Mouse (Mus musculus) megakaryocyte, embryonic 14.5 days (primary cell): Measurements from ENCODE around the gene Kcnk4.

Experiments used
- FLI1 ChIP-seq: IDR thresholded peaks from 2 replicates; pipeline ENCODE4 v1.6.1; 2012; ENCODE audit warnings: low read length, inconsistent platforms, mixed read lengths
- GATA1 ChIP-seq: IDR thresholded peaks from 3 replicates; pipeline ENCODE4 v1.6.1; 2012; ENCODE audit warnings: mixed read lengths, low read length, inconsistent platforms, borderline replicate concordance

- TF ChIP-seq GATA1 (no peak), FLI1 (no peak)
These were observed 14.2 kb downstream of the Kcnk4 start for GRCm38 (mm10) chr19:6919876-6920740.
